Mouse (Mus musculus) spleen, adult 12 weeks (tissue): ENCODE measurements around the gene Atp6v0a1.

Experiments used
- DNase-seq: peaks from one replicate; pipeline ENCODE4 v3.0.0; 2022; ENCODE audit warnings: low spot score

Gene Atp6v0a1

DNA sequence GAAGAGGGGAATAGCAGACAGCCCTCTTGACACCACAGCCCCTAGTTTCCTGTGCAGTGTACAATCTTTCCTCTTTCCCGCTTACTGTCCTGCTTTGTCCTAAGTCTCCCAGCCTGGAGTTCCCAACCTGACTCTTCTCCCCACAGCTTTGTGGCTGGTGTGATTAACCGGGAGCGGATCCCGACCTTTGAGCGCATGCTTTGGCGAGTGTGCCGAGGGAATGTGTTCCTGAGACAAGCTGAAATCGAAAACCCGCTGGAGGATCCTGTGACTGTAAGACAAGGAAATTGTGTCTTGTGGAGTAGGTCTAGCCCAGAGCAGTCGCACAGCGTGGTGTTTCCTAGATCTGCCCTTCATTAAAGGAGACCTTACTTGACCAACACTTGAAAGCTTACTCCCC is 17.9 kb downstream of the Atp6v0a1 start:
- DNase-seq = no peak

DNA sequence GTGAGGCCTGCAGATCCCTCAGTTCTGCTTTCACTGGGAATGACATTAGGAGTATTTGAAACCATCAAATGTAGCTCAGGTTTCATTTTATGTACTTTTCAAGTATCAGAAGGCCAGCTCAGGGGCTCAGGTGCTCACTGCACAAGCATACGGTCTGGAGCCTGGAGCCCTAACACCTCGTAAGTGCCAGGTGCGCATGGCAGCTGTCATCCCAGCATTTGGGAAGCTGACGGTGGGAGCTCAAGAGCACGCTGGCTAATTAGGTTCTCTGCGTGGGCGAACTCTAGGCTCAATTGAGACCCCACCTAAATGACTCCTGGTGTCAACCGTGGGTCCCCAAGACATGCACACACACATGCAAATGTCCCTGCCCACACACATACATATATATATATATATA is 20.1 kb downstream of the Atp6v0a1 start:
- no peak for DNase-seq

DNA sequence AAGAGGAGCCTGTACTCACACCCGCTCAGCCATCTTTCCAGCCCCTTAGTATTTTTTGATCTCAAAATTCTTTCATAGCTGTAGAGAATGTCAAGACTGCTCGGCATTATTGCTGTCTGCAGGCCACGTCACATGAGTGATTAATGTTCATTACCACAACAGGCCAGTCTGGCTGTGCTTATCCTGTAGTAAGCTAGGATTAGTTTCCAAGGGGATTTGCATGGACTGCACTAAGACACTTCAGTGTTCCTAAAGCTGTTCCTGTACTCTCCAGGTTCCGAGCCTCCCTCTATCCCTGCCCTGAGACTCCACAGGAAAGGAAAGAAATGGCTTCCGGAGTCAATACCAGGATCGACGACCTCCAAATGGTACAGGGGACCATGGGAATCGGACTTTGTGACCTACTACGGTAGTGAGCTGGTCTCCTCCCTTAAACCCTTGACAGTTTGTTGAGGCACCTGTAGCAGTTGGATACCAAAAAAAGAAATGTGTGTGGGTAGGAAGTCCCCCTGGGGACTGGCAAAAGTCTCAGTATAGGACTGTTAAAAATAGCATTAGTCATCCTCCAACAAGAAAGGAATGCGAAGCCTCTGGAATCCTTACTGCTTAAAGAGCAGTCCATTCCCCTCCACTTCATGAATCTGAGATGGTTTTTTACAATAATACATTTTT is 21.0 kb downstream of the Atp6v0a1 start:
- DNase-seq = no peak

DNA sequence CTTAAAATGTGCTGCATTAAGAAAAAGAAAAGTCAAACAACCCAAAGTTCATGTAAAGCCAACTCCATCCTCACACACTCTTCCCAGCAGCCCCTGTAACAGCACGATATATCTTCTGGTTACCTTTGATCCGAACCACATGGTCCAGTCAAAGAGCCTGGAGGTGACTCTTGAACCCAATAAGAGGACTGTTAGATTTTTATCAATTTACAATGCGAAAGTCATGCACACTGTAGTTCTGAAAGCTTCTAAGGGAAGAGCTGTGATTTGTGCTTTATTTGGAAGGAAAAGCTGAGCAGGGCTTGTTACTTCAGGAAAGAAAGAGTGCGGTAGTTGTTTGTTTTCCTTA is 21.5 kb downstream of the Atp6v0a1 start:
- DNase-seq = no peak

DNA sequence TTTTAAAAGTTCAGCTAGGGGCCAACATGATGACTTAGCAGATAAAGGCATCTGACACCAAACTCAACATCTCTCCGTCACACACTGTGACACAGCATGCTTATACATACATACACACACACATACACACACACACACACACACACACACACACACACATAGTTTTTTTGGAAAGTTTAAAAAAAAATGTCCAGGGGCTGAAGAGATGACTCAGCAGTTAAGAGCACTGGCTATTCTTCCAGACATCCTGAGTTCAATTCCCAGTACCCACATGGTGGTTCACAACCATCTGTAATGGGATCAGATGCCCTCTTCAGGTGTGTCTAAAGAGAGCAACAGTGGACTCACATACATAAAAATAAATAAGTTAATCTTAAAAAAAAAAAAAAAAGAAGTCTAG is 22.2 kb downstream of the Atp6v0a1 start:
- no peak for DNase-seq

DNA sequence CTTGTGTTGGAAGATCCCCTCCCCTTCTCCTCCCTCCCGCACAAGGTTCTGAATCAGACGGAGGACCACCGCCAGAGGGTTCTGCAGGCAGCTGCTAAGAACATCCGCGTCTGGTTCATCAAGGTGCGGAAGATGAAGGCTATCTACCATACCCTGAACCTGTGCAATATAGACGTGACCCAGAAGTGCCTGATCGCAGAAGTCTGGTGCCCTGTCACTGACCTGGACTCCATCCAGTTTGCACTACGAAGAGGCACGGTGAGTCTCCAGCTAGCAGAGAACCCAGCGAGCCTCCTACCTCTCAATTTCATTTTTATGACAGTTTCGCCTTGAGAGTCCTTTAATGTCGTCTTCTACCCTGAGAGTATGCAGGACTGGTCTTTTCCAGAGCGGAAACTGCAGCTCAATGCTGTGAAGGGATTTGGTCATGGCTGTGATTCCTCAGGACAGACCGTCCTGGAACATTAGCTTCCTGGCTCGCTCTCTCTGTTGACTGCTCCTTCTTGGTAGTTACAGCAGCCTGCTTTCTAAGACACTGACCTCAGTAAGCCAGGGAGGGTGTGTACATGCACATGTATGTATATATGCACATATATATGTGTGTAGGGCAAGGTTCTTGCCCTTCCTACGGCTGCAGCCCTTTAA is 24.7 kb downstream of the Atp6v0a1 start:
- DNase-seq = no peak

DNA sequence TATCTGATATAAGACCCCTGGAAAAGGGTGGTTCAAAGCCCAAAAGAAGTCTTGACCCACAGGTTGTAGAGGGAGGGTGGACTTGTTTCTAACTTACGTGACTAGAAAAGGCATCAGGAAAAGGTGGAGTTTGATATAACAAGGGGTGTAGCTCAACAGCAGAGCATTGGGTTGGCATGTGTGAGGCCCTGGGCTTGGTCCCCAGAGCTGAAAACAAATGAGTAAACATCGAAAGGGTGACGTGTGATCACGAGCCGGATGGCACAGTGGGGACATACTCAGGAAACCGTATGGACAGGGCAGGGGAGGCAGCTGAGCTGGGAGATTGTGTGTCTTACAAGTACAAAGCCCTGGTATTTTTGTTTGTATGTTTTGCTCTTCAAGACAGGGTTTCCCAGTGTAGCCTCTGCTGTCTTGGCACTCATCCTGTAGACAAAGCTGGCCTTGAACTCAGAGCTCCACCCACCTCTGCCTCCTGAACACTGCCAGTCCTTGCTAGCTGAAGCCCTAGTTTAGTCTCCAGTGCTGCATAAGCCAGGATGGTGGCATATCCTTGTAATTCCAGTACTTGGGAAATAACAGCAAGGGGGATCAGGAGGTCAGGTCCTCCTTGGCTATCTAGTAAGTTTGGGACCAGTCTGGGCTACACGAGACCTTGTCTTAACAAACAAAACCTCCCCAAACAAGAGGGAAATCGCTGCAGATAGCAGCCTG is 25.5 kb downstream of the Atp6v0a1 start:
- DNase-seq = no peak

DNA sequence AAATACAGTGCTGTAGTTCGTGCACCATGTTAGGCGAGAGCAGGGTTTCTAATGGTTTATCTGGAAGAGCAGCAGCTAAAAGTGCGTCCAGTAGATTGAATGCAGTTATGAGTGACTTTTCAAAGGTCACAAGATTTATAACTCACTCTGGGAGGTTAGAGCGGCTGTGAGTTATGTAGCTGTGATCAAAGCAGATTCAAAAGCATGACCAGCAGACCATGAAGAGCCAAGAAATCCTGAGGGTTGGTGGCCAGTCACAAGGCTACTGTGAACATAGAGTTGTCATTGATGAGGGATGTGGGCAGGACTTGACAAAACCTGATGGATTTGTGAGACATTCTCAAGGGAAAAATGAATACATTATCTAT is 26.1 kb downstream of the Atp6v0a1 start:
- DNase-seq = no peak

DNA sequence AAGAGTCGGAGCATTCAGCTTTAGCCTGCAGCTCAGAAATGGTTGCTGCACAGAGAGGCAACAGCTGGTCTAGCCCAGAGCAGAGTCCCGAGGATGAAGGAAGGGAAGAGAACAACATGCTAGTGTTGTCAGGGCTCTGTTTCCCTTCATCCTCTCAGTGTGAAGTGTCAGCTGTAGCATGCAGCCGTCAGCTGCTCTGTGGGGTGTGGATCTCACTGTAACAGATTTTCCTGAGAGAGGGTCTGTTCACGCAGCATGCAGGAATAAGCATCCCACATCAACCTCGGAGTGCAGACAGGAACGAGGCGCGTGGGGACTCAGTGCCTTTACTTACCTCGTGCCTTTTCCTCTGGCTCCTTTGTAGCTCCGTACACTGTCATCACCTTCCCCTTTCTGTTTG is 28.5 kb downstream of the Atp6v0a1 start:
- no peak for DNase-seq

DNA sequence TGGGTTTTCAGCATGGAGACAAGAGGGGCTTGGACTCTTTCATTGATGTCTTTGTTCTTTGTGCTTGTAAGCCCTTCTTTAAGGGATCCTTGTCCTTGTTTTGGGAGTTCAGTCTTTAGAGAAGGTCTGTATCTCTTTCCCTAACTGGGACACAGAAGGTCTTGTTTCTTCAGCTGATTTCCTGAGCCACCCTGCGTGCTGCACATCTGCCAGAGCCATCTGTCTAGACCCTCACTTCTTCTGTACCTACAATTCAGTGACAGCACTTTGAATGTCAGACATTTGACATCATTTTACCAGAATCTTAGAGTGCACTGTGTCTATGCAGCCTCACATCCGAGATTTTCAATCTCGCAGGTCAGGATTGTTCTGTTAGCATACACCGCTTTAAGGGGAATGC is 36.6 kb downstream of the Atp6v0a1 start:
- no peak for DNase-seq

DNA sequence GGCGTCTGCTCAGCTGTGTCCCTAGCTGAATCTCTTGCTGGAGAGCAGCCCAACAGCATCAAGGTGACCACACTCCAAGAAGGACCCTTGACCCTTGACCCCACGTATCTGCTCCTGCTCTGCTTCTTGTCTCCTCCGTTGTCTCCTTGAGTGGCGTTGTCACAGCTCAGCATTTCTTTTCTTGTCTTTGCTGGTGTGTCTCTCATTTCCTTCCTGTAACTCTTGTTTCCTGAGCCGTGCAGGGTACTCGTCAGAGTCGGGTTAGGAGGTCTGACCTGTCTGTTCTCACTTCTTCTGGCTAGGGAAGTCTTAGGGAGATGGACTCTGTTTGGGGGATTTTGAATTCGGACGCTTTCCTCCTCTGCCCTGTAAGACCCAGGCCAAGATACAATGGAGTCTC is 37.2 kb downstream of the Atp6v0a1 start:
- DNase-seq = no peak

DNA sequence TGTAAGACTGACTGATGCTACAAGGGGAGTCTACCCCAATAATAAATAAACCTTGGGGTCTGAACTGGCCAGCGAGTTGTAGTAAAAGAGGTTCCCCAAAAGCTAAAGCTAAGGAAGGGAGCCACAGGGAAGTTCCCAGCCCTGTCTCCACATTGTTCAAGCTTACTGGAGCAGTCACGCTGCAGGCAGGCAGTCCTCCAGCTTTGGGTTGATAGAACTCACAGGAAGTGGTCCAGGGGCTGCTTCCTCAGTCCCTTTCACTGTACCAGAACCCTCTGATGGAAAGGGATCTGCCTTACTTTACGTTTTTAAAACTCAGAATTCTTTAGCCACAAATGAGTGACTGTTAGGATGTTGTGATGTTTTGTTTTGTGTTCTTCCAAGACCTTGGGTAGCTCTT is 38.2 kb downstream of the Atp6v0a1 start:
- no peak for DNase-seq

DNA sequence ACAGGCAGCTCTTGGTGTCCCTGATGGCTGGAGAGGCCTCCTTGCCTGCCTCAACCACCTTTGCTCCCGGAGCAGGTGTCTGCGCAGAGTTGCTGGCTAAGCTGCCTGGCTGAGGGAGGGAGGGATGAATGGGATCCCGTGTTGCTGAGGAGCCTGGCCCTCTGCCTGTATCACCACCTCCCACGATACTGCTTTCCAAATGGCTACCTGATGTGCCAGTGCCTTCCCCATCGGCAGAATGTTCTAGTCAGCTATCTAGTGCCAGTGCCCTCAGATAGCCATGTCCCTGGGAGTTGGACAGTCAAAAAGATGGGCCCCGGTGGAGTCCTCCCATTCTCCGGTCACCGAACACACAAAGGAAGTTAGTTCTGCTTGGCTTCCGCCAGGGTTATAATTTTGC is 41.1 kb downstream of the Atp6v0a1 start:
- DNase-seq = no peak

DNA sequence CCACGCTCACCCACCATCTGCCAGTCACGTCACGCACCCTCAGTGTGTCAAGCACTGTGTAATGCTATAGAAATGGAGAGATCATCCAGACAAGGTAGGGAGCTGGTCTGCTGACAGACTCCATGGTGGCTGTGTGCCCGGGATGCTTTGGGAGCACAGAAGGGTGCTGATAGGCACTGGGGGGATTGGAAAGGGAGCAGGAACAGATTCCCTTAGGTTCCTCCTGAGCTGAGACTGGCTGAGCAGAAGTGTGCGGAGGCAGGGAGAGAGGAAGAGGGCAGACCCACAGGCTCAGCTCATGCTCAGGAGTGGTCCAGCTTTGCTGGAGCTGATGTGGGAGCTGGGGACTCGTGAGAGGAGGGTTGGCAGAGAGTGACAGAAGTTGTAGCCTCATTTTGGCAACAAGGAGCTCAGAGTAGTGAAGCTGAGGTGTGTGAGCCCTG is 41.8 kb downstream of the Atp6v0a1 start:
- DNase-seq = no peak

DNA sequence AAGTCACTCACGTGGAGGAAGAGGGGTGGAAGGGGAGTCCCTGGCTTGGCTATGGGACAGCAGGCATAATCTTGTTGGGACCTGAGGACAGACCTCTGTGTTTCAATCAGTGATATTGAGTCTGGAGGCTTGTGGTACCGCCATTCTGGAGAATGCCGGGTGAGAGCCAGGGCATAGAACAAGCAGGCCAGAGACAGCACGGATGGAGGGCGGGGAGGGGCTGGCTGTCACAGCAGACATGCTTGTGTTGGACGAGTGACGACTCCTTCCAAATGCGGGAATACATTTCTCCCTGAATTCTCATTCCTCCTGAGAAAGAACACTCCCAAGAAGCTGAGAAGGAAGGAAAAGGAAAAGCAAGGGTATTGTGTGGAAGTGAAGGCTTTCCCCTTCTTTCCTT is 42.4 kb downstream of the Atp6v0a1 start:
- no peak for DNase-seq

DNA sequence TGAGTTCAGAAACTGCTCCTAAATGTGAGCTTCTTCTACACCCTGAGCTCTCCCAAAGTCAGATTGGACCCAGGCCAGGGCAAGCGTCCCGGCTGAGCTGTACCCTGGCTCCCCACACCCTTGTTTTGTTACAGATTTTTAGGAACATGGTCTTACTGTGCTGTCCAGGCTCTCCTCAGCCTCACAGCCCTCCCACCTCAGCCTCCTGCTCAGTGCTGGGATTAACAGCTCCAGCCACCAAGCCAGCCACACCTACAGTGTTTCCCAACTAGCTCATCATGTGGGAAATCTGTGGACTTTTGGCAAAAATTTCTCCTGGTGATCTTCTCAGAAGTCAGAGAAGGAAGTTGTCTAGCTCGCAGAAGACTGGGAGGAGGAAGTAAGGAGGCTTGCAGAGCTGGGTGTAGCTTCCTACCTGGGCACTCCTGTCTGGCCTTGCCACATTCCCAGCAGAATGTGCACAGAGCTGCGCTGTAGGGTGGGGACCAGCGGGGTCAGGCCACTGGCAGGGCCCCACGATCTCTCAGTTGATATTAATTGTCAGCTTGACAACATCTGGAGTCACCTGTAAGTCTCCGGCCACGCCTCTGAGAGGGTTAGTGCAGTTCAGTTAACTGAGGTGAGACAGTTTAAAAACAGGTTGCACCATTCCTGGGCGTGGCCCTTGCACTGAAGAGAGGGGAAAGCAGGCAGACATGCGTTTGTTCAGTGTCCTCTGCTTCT is 43.7 kb downstream of the Atp6v0a1 start:
- DNase-seq = no peak

DNA sequence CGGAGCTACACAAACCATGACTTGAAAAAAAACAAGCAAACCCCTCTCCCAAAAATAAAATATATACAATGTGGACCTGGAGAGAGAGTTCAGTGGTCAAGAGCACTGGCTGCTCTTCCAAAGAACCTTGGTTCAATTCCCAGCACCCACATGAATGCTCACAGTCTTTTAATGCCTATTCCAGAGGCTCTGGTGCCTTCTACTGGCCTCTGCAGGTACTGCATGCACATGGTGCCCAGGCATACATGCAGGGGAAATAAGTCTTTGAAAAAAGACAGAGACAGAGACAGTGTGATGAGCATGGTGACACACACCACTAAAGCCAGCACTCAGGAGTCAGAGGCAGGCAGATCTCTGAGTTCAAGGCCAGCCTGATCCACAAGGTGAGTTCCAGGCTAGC is 44.7 kb downstream of the Atp6v0a1 start:
- DNase-seq = no peak

DNA sequence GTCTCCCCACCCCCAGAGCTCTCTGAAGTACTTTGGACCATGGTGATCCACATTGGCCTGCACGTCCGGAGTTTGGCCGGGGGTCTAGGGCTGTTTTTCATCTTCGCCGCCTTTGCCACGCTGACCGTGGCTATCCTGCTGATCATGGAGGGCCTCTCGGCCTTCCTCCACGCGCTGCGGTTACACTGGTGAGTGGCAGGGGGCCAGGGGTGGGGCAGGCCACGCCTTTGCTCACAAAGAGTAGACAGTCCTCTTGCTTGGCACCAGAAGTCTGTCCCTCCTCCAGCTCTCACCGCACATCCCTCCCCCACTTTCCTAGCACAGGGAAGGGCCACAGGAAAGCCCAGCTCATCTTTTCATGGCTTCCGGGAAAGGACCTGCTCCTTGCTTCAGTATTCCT is 46.2 kb downstream of the Atp6v0a1 start:
- DNase-seq = no peak

DNA sequence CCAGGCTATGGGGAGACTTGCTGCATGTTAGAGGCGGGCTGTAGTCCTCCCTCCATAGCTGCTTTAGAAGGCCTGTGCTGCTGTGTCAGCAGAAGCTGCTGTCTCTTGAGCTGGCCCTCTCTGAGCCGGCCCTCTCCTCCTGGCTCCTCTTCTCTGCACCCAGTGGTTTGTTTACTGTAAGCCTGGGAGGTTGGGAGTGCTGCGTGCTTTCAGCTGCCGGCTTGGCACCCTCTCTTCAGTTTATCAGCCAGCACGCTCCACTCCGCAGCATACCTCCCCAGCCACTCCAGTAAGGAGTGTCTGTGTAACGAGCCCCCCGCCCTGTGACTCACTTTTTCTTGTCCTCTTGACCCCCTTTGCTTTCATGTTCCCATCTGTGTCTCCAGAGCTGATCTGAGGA is 47.6 kb downstream of the Atp6v0a1 start:
- no peak for DNase-seq

DNA sequence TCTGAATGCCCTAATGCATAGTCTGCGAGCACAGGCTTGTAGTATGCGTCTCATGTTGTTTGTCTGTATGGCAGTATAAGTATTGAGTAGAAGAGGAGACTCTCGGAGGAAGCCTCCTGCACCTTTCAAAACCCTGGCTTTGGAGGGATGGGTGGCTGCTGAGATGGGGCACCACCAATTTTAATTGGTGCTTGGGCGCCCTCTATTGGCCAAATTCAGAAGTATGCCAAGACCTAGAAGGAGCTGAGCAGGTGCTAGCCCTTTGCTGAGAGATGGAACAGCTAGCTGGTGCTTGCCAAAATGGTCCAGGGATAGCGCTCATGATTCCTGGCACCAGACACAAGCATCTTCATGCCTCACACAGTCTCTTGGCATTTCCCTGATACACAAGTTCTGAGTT is 48.6 kb downstream of the Atp6v0a1 start:
- DNase-seq = peak; percentile 76

DNA sequence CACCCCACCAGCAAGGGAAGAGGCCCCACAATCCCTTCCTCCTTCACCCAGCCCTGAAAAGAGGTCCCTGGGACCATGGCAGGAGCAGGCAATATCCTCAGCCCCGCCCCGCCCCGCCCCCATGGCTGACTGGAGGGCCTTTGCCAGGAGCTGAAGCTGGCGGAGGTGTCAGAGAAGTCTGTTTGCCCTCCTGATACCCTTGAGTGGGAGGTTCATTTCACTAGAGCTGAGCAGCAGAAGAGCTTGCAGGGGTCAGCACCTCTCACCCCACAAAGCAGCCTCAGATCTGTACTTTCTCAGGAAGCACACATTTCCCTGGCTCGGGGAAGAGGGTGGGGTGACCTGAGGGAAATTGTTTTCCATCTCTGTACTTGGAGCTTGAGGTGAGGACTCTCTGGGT is 49.5 kb downstream of the Atp6v0a1 start:
- no peak for DNase-seq

DNA sequence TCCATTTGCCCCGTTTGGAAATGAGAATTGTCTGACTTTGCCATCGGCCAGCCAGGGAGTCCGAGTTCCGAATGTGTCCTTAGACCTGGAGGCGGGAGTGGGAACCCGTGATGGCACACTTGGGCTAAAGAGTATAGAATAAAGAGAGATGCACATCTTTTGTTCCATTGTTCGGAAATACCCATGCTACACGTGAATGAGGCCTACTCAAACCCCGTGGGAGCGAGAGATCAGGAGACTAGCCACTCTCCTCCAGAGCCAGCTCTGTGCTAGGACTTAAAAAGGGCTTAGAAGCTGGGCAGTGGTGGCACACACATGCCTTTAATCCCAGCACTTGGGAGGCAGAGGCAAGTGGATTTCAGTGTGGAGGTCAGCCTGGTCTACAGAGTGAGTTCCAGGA is 50.2 kb downstream of the Atp6v0a1 start:
- no peak for DNase-seq

DNA sequence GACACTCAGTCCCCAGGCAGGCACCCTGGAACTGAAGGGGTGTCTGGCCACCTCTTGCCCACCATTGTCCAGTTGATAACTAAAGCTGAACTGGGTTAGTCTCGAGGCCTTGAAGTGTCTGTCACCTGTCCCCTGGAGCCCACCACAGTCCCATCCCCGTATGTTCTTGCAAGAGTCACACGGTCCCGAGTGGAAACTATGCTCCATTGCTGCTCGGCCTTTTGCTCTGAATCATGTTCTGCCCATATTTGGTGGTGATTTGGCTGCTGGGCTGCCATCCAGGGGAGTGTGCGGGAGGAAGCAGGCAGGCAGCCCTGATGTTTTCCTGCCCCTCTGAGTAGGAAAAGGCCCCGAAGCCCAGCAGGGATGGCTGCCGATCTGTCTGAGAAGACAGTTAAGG is 50.9 kb downstream of the Atp6v0a1 start:
- DNase-seq = no peak
